Mouse (Mus musculus): ENCODE measurements around the gene Laptm4a. TPM values are rescaled to one million over a fixed set of nuclear protein-coding genes. Genes with fewer than 3 reads are reported as not detected.
"Not testable (repeated sequence)": the region's sequence is repeated elsewhere in the genome, so short reads cannot be mapped to it uniquely, and the experiment has no call there.

Laptm4a gene
- polyA plus RNA-seq, 1 experiment: 363 TPM

GRCm38 (mm10) chr12:8923125-8923410 lies 1.6 kb downstream of the Laptm4a start:
- TF ChIP-seq CTCF (IDR thresholded peaks at IDR 0.05; ENCODE audit: insufficient read depth, low read length) (no peak), POLR2A (IDR thresholded peaks at IDR 0.05; ENCODE audit: borderline replicate concordance, extremely low read depth, low read depth, low read length) (no peak)
- peaks cover 12% of the 10 kb centered on the region for H3K4me1 ChIP-seq (ENCODE audit: control insufficient read depth, insufficient read depth, low read length)
- WGBS: 4% methylated on average over 5 of the region's 5 CpGs
- no peak for DNase-seq
- peak overlapping the region; percentile 82 for H3K4me3 ChIP-seq (replicated peaks; ENCODE audit: extremely low read depth, low read depth, low read length)

GRCm38 (mm10) chr12:8923603-8924002 lies 2.1 kb downstream of the Laptm4a start:
- no peak for TF ChIP-seq POLR2A (IDR thresholded peaks at IDR 0.05; ENCODE audit: borderline replicate concordance, extremely low read depth, low read depth, low read length)
- TF ChIP-seq CTCF (IDR thresholded peaks at IDR 0.05; ENCODE audit: insufficient read depth, low read length): no peak
- H3K4me1 ChIP-seq (ENCODE audit: control insufficient read depth, insufficient read depth, low read length): peaks cover 14% of the 10 kb centered on the region
- 17% methylated on average over 2 of the region's 2 CpGs for WGBS
- H3K4me3 ChIP-seq (replicated peaks; ENCODE audit: extremely low read depth, low read depth, low read length): no peak overlapping the region
- DNase-seq: no peak

GRCm38 (mm10) chr12:8927652-8928051 lies 6.2 kb downstream of the Laptm4a start:
- H3K4me3 ChIP-seq (replicated peaks; ENCODE audit: extremely low read depth, low read depth, low read length): no peak overlapping the region
- TF ChIP-seq POLR2A (IDR thresholded peaks at IDR 0.05; ENCODE audit: borderline replicate concordance, extremely low read depth, low read depth, low read length) (no peak), CTCF (IDR thresholded peaks at IDR 0.05; ENCODE audit: insufficient read depth, low read length) (no peak)
- peaks cover 30% of the 10 kb centered on the region for H3K4me1 ChIP-seq (ENCODE audit: control insufficient read depth, insufficient read depth, low read length)
- no peak for DNase-seq
- WGBS: 50% methylated on average over 3 of the region's 3 CpGs

- WGBS: 38% methylated on average over 4 of the region's 4 CpGs
- no peak for DNase-seq
- Histone ChIP-seq H3K4me1 (ENCODE audit: control insufficient read depth, insufficient read depth, low read length) (peaks cover 27% of the 10 kb centered on the region), H3K4me3 (replicated peaks; ENCODE audit: extremely low read depth, low read depth, low read length) (no peak overlapping the region)
- TF ChIP-seq CTCF (IDR thresholded peaks at IDR 0.05; ENCODE audit: insufficient read depth, low read length) (no peak), POLR2A (IDR thresholded peaks at IDR 0.05; ENCODE audit: borderline replicate concordance, extremely low read depth, low read depth, low read length) (no peak)
Observed at GRCm38 (mm10) chr12:8928766-8929165, 7.3 kb downstream of the Laptm4a start.

GRCm38 (mm10) chr12:8931083-8931482 lies 9.6 kb downstream of the Laptm4a start:
- Histone ChIP-seq H3K4me1 (ENCODE audit: control insufficient read depth, insufficient read depth, low read length) (peaks cover 20% of the 10 kb centered on the region), H3K4me3 (replicated peaks; ENCODE audit: extremely low read depth, low read depth, low read length) (no peak overlapping the region)
- WGBS: 52% methylated on average over 4 of the region's 4 CpGs
- no peak for TF ChIP-seq CTCF (IDR thresholded peaks at IDR 0.05; ENCODE audit: insufficient read depth, low read length)
- no peak for TF ChIP-seq POLR2A (IDR thresholded peaks at IDR 0.05; ENCODE audit: borderline replicate concordance, extremely low read depth, low read depth, low read length)
- DNase-seq: no peak

- 68% methylated on average over 5 of the region's 5 CpGs for WGBS
- no peak for DNase-seq
- Histone ChIP-seq H3K4me3 (replicated peaks; ENCODE audit: extremely low read depth, low read depth, low read length) (no peak overlapping the region), H3K4me1 (ENCODE audit: control insufficient read depth, insufficient read depth, low read length) (peaks cover 4% of the 10 kb centered on the region)
- TF ChIP-seq POLR2A (IDR thresholded peaks at IDR 0.05; ENCODE audit: borderline replicate concordance, extremely low read depth, low read depth, low read length) (no peak), CTCF (IDR thresholded peaks at IDR 0.05; ENCODE audit: insufficient read depth, low read length) (no peak)
Observed at GRCm38 (mm10) chr12:8935349-8935748, 13.9 kb downstream of the Laptm4a start.

- not testable (repeated sequence) for H3K4me1 ChIP-seq (ENCODE audit: control insufficient read depth, insufficient read depth, low read length); H3K4me3 ChIP-seq (replicated peaks; ENCODE audit: extremely low read depth, low read depth, low read length); DNase-seq
- WGBS: 75% methylated on average over 4 of the region's 4 CpGs
- 0 out of 2 replicates have a peak, but pooled peaks have one; percentile 5 for TF ChIP-seq CTCF (IDR thresholded peaks at IDR 0.05; ENCODE audit: insufficient read depth, low read length)
Observed at GRCm38 (mm10) chr12:8936210-8936609, 14.7 kb downstream of the Laptm4a start.

GRCm38 (mm10) chr12:8939490-8939889 lies 18.0 kb downstream of the Laptm4a start:
- 88% methylated on average over 4 of the region's 4 CpGs for WGBS
- H3K4me1 ChIP-seq (ENCODE audit: control insufficient read depth, insufficient read depth, low read length): no peaks in the 10 kb centered on the region
- no peak overlapping the region for H3K4me3 ChIP-seq (replicated peaks; ENCODE audit: extremely low read depth, low read depth, low read length)
- TF ChIP-seq CTCF (IDR thresholded peaks at IDR 0.05; ENCODE audit: insufficient read depth, low read length): no peak
- TF ChIP-seq POLR2A (IDR thresholded peaks at IDR 0.05; ENCODE audit: borderline replicate concordance, extremely low read depth, low read depth, low read length): no peak
- DNase-seq: no peak

GRCm38 (mm10) chr12:8940011-8941005 lies 18.8 kb downstream of the Laptm4a start:
- TF ChIP-seq CTCF (IDR thresholded peaks at IDR 0.05; ENCODE audit: insufficient read depth, low read length) (no peak), POLR2A (IDR thresholded peaks at IDR 0.05; ENCODE audit: borderline replicate concordance, extremely low read depth, low read depth, low read length) (no peak)
- no peaks in the 10 kb centered on the region for H3K4me1 ChIP-seq (ENCODE audit: control insufficient read depth, insufficient read depth, low read length)
- no peak overlapping the region for H3K4me3 ChIP-seq (replicated peaks; ENCODE audit: extremely low read depth, low read depth, low read length)
- DNase-seq: no peak
- WGBS: 68% methylated on average over 12 of the region's 12 CpGs

- Histone ChIP-seq H3K4me1 (ENCODE audit: control insufficient read depth, insufficient read depth, low read length) (no peaks in the 10 kb centered on the region), H3K4me3 (replicated peaks; ENCODE audit: extremely low read depth, low read depth, low read length) (no peak overlapping the region)
- DNase-seq: no peak
- 62% methylated on average over 4 of the region's 4 CpGs for WGBS
- TF ChIP-seq CTCF (IDR thresholded peaks at IDR 0.05; ENCODE audit: insufficient read depth, low read length) (no peak), POLR2A (IDR thresholded peaks at IDR 0.05; ENCODE audit: borderline replicate concordance, extremely low read depth, low read depth, low read length) (no peak)
Observed at GRCm38 (mm10) chr12:8941131-8941615, 19.7 kb downstream of the Laptm4a start.

All from lung, adult 2 months (tissue).